Comparison of ENCODE assay signal across 40 mouse cellular contexts in genomic region chr7:48075521-48075920, GRCm38 (mm10). TPM values are rescaled to one million over a fixed set of nuclear protein-coding genes. Genes with fewer than 3 reads are reported as not detected.
"Had no signal": no experiment of that assay in that cellular context is flagged by ENCODE, and none has a peak within 500 bp of the region (broad histone marks: within the 10 kb centered on the region; RNA-seq: fewer than 3 reads in every experiment).

No protein-coding gene starts in this region.

- H3K9me3 ChIP-seq: heart, embryonic 10.5 days; heart, embryonic 12.5 days; heart, embryonic 13.5 days; heart, embryonic 15.5 days; hindbrain, embryonic 10.5 days; hindbrain, embryonic 12.5 days; hindbrain, embryonic 15.5 days; kidney, embryonic 15.5 days had no signal

- H3K9ac ChIP-seq: heart, embryonic 12.5 days; heart, embryonic 13.5 days; heart, embryonic 15.5 days; hindbrain, embryonic 12.5 days; hindbrain, embryonic 13.5 days; hindbrain, embryonic 14.5 days; hindbrain, embryonic 15.5 days; kidney, embryonic 15.5 days had no signal

- H3K27ac ChIP-seq: heart, embryonic 10.5 days; heart, embryonic 13.5 days; heart, embryonic 15.5 days; hindbrain, embryonic 10.5 days; hindbrain, embryonic 12.5 days; hindbrain, embryonic 13.5 days; hindbrain, embryonic 14.5 days; hindbrain, embryonic 15.5 days; hindbrain, postnatal 0 days; kidney, embryonic 15.5 days; kidney, postnatal 0 days; layer of hippocampus, adult 2 months; left cerebral cortex, adult 2 months had no signal

- ATAC-seq: hindbrain, embryonic 16.5 days; hindbrain, postnatal 0 days; inflammation-experienced regulatory T-cells, adult 6 months had no signal

- H3K27me3 ChIP-seq: heart, embryonic 12.5 days; heart, embryonic 13.5 days; heart, embryonic 15.5 days; hindbrain, embryonic 12.5 days; hindbrain, embryonic 13.5 days; hindbrain, embryonic 15.5 days; kidney, embryonic 15.5 days had no signal

- H3K4me1 ChIP-seq: heart, embryonic 10.5 days; heart, embryonic 12.5 days; heart, embryonic 13.5 days; heart, embryonic 15.5 days; hindbrain, embryonic 10.5 days; hindbrain, embryonic 12.5 days; hindbrain, embryonic 13.5 days; hindbrain, embryonic 15.5 days; kidney, embryonic 15.5 days had no signal

- DNase-seq: heart, postnatal 10 days; heart, postnatal 14 days; heart, postnatal 36 days; heart, postnatal 4 days; kidney, adult 11 months; kidney, adult 18-20 months; kidney, adult 2 months; kidney, adult 8-10 months; kidney, adult 9 months; kidney, postnatal 14 days; kidney, postnatal 25 days; kidney, postnatal 36 days; kidney, postnatal 4 days; layer of hippocampus, adult 9-11 months; layer of hippocampus, postnatal 36 days had no signal

- H3K4me2 ChIP-seq: heart, embryonic 11.5 days; heart, embryonic 12.5 days; heart, embryonic 13.5 days; heart, embryonic 15.5 days; hindbrain, embryonic 12.5 days; hindbrain, embryonic 13.5 days; hindbrain, embryonic 14.5 days; hindbrain, embryonic 15.5 days; kidney, embryonic 15.5 days had no signal

- H3K36me3 ChIP-seq: heart, embryonic 10.5 days; heart, embryonic 12.5 days; heart, embryonic 13.5 days; heart, embryonic 15.5 days; hindbrain, embryonic 10.5 days; hindbrain, embryonic 12.5 days; hindbrain, embryonic 13.5 days; hindbrain, embryonic 15.5 days; kidney, embryonic 15.5 days had no signal

- H3K4me3 ChIP-seq: heart, embryonic 10.5 days; heart, embryonic 12.5 days; heart, embryonic 13.5 days; heart, embryonic 15.5 days; hindbrain, embryonic 10.5 days; hindbrain, embryonic 12.5 days; hindbrain, embryonic 13.5 days; hindbrain, embryonic 15.5 days; kidney, embryonic 15.5 days; layer of hippocampus, adult 2 months; left cerebral cortex, adult 2 months had no signal

RNA-seq across cellular contexts. Expression of gene Mrgprx1, which starts 48.1 kb away (rescaled TPM):
- polyA plus RNA-seq: heart, embryonic 10.5 days; heart, embryonic 11.5 days; heart, embryonic 12.5 days; heart, embryonic 13.5 days; heart, embryonic 14.5 days; heart, embryonic 15.5 days; heart, embryonic 16.5 days; heart, postnatal 0 days; hindbrain, embryonic 10.5 days; hindbrain, embryonic 11.5 days; hindbrain, embryonic 12.5 days; hindbrain, embryonic 13.5 days; hindbrain, embryonic 14.5 days; hindbrain, embryonic 15.5 days; hindbrain, postnatal 0 days; inflammation-experienced regulatory T-cells, adult 6 months; intestine, embryonic 14.5 days; kidney, adult 2 months; kidney, embryonic 14.5 days; kidney, embryonic 15.5 days; kidney, embryonic 16.5 days; kidney, postnatal 0 days; large intestine, adult 2 months had no signal
